Mouse (Mus musculus) cerebellum, adult (tissue): ENCODE measurements around the gene Snrpd3.
"Not testable (repeated sequence)": the region's sequence is repeated elsewhere in the genome, so short reads cannot be mapped to it uniquely, and the experiment has no call there.

Experiments
- ATAC-seq: cut with Nextera tagmentation; 2 replicates; pipeline ENCODE4 v1.9.2; 2017; ENCODE audit warnings: mild to moderate bottlenecking, moderate library complexity, mixed read lengths; ENCODE audit not compliant: insufficient number of reproducible peaks, low FRiP score, low TSS enrichment

Gene Snrpd3

DNA sequence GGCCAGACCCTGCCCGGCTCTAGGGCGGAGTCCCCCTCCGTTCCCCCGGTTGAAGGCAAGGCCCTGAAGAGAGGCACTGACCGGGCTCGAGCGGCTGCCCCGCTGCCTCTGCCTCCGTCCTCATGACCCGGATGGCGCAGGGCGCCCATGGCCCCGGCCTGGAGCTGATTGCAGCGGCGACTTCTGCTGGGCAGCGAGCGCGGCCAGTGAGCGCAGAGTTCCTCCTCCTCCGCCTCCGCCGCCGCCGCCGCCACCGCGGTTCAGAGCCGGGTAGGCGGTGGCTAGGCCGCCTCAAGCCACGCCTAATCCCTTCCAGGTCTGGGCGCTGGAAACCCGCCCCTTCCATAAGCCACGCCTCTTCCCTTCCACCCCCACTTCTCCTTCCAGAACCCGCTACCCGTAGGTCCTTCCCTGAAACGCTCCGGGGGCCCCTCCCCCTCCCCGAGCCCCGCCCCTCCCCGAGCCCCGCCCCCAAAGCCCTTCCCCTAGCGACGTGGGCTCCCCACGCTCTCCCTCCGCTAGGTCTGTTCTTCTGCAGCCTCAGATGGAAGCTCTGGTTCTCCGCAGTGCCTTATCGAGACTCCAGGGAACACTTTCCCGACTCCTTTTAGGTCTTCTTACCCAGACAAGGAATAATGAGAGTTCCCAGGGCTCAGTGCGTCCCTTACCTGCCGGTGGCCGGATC is at the start of gene Snrpd3:
TSS of gene Snrpd3 (plus strand) at position 479 of the 685 bp plus-strand sequence.
- ATAC-seq: peak; percentile 78

DNA sequence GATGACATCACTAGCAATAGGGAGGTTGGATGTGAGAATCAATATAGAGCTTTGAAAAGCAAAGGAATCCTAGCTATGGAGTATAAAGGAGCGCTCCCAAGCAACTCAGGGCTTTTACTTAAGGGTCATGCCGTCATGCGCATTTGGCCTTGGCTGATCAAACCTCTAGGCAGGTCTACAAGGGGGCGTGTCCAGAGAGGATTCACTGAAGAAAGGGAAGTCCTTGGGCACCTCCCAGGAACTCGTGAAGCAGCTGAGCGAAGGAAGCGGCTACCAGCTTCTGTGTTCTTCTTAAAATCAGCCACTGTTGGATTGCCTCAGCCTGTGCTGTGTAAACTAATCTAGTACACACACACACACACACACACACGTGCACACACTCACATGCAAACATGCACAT is 43.9 kb upstream of the Snrpd3 start:
- no peak for ATAC-seq

DNA sequence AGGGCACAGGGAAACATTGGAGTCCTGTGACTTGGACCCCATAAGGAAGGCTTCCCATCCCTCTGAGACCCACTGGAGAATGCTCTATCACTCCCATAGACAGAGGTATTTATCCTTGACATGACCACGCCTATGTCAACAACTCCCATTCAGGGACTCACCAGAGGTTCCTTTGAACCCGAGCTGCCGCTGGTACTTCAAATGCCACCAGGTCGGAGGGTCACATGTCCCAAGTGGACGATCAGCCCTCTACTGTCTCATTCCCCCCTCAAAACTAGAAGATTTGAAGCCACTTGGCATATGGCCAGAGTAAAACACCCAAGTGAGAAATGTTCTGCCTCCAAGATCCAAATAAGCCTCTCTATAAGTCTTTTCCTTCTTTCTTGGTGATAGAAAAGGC is 42.8 kb upstream of the Snrpd3 start:
- no peak for ATAC-seq

DNA sequence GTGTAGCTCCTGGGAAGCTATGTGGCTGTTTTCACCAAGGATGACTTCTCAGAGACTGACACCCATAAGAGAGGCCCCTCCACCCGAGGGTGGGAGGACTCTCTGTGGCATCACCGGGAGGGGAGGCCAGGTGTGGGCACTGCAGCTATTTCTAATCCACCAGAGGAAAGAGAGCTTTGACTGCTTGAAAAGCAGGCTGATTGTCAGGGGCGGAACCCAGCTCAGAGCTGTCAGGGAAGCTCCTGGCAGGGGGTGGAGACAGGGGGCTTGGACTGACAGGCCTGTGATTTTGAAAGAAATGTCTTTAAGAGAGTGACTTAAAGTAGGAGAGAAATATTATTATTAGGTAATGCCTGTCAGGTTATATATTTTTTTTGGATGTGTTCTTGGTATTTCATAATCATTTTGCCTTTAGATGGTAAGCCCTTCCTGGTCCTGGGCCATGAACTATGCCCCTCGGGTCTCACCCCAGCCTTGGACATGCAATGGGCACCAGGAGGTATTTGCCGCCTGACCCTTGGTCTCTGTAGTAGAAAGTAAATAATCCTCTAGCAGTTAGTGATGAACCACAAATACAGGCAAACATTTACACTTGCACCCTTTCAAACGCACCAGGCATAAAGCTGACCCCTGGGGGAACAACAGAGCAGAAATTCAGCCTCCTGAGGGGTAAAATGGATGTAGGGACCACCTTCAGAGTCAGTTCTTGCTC is 42.1 kb upstream of the Snrpd3 start:
- ATAC-seq: not testable (repeated sequence)

DNA sequence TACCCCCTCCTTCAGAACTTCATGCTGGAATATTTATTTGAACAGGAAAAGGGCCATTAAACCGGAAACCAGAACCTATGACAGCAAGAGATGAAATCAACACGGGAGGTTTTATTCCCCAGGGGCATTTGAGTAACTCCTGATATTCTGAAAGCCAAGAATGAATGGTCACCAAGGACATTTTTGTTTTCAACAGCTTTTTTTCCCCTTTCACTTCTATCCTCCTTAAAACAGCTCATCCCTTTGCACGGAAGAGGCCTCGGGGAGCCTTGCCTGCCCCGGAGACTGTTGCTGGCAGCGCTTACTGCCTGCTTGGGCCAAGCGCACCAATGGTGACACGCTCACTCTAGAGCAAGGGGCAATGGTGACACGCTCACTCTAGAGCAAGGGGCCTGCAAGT is 40.3 kb upstream of the Snrpd3 start:
- no peak for ATAC-seq

DNA sequence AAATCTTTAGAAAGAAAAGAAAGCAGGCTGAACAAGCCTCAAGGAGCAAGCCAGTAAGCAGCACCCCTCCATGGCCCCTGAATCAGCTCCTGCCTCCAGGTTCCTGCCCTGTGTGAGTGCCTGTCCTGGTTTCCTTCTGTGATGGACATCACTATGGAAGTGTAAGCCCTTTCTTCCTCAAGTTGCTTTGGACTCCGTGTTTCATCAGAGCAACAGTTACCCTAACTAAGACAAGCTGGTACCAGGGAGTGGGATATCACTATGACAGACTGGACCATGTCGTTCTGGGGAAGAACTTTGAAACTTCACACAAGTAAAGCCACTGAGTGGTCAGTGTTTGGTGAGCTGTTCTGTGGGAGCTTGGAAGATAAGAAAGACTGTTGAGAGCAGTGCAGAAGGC is 37.4 kb upstream of the Snrpd3 start:
- no peak for ATAC-seq

DNA sequence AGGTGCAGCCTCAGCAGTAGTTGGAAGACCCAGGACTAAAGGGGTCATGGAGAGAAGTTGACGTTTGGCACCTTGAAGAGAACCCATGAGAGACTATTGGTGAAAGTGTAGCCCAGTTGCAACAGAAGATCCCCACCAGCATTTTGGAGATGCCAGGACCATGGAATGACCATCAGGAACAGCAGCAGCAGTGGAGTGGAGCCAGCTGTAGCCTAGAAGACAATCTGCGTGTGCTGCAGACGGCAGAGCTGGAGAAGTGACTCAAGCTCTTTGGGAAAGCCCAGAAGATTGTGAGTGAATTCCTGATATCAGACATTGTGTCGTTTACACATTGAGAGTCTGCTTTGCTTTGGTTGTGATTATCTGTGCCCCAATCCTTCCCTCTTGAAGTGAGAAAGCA is 35.6 kb upstream of the Snrpd3 start:
- no peak for ATAC-seq

DNA sequence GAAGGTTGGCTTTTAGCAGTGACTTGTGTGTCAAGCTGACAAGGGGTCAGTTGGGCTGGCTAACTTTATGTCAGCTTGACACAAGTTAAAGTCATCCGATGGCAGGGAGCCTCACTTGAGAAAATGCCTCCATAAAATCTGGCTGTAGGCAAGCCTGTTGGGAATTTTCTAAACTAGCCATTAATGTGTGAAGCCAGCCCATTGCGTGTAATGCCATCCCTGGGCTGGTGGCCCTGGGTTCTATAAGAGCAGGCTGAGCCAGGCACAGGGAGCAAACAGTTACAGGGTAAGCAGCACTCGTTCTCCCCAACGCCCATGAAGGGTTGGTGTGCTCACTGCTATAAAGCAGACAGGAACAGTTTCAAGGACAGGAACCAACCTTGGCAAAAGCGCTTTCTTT is 35.1 kb upstream of the Snrpd3 start:
- no peak for ATAC-seq

DNA sequence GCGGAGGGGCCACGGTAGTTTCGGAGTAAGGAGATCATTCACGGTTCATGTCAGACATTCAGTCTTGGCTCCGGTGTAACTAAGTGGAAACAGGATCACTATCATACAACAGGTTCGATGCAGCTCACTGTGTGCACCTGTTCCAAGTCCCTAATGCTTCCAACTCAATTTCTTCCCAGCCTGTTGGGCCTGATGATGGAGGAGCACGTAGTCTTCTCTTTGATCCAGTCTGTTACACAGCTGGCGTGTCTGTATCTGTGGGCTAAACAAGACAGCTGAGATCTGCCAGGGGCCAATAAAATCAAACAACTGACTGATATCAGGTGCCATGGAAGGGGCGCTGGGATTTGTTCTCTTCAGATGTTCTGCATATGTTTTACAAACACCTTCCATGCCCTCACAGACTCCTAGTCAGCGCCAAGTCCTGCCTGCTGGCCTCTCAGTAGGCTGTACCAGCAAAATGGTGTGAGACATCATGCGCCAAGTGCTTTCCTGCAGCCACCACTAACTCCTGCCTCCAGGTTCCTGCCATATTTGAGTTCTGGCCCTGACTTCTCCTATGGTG is 34.4 kb upstream of the Snrpd3 start:
- ATAC-seq: no peak

DNA sequence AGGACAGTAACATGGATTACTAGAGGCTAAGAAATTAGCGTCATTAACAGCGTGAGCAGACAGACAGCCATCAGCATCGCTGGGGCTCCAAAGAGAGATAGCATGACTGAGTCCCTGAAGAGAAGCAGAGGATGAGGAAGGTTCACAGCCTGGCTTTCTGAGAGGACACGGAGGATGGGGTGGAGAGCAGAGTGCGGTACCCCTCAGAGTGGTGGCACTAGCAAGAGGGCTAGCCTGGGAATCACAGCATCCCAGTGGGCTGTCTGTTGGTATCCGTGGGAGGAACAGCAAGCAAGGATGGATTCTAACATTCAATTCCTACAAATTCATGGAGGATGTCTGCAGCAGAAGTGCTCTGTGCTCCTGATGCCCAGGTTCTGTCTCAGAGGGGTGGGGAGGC is 33.3 kb upstream of the Snrpd3 start:
- ATAC-seq: no peak

DNA sequence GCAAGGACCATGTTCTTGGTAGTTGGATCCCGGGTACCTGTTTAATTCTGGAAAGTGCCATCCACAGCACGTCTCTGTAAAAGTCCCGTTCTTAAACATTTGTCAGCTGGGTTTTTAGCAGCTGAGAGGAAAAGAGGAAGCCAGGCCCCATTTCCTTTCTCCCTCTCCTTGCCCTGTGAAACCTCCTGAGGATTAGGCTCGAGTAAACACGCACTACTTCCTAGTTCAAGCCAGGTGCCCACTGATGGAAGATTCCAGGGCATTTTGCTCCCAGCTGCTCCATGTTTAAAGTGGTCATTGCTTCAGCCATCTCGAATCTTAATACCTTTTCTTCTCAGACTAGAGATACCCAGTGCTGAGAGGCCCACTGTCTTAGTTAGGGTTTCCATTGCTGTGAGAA is 32.6 kb upstream of the Snrpd3 start:
- ATAC-seq: no peak

DNA sequence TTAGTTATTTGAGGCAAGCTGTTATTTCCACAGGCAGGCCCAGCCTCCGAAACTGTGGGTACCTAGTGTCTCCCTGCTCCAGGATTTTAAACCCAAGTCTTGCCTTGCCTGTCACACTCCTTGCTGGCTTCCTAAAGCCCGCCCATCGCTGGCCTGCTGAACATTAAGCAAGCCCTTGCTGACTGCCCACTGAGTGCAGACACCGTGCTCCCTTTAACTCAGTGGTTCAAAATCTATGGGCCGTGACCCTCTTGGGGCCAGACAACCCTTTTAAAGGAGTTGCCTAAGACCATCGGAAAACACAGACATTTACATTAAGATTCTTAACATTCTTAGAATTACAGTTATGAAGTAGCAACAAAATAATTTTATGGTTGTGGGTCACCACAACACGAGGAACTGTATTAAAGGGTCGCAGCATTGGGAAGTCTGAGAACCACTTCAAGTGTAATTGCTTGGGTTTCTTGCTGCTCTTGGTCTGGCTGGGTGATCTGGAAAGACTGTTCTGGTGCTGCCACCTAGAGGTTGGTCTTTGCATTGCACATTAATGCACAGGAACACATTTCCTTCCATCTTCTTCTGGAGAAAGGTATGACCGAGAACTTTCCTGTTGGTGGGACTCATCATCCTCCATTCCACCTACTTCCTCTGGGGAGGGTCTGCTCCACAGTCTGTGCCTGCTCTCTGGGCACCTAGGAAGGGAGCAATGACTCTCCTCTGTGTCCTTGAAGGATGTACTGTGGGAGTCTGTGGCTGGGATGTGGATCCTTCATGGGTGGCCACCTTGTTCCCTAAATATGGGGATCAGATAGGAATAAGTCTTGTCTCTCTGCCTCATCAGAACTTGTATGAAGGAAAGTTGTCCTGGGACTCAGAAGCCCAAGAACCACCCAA is 31.0 kb upstream of the Snrpd3 start:
- ATAC-seq: peak; percentile 72; the same call in 1 of the 2 replicates

DNA sequence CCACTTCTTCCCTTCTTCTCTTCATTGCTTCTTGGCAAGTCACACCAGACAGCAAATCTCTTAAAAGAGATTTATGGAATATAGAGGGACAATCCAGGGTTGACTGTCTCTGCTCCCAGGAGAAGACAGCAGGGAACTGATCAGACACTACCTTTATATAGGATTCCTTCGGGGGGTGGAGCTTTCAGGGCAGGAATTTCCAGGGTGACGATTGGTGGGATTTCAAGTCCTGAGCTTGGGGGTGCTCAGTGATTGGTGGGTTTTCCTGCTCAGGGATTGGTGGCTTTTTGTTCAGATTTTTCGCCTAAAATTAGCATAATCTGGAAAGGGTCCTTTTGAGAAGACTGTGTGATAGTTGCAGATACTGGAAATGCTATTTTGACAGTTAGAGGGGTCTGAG is 30.2 kb upstream of the Snrpd3 start:
- no peak for ATAC-seq

DNA sequence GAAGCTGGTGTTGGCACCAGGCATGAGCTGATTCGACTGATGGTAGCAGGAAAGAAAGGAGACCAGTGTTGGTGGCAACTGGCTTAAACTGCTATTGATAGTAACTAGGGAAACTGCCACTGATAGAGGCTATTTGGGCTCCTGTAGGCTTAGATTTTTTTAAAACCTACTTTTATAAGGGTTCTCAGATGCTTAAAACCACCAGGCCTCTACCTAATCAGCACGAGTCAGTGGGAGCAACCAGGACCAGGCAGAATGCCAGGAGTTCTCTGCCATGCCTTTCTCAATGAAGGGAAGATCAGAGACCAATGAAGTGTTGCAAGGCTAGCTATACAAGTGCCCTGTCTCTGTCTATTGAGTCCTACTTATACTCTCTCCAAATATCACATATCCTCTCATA is 27.8 kb upstream of the Snrpd3 start:
- no peak for ATAC-seq

DNA sequence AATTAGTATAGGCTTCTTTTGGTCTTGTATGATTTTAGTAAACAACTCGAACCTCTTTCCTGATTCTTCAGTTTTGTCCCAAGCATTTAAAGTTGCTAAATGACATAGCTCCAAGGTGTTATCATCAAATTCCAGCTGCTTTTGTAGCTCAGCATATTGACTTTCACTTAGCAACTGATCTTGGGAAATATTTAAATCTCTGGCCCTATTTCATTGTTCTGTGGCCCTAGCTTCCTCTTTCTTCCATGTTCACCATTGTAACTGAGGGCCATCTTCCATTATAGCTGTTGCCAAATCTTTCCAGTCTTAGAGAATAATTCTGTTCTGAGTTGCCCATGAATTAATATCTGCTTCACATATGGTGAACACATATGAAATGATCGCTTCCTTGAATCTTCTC is 26.6 kb upstream of the Snrpd3 start:
- no peak for ATAC-seq

DNA sequence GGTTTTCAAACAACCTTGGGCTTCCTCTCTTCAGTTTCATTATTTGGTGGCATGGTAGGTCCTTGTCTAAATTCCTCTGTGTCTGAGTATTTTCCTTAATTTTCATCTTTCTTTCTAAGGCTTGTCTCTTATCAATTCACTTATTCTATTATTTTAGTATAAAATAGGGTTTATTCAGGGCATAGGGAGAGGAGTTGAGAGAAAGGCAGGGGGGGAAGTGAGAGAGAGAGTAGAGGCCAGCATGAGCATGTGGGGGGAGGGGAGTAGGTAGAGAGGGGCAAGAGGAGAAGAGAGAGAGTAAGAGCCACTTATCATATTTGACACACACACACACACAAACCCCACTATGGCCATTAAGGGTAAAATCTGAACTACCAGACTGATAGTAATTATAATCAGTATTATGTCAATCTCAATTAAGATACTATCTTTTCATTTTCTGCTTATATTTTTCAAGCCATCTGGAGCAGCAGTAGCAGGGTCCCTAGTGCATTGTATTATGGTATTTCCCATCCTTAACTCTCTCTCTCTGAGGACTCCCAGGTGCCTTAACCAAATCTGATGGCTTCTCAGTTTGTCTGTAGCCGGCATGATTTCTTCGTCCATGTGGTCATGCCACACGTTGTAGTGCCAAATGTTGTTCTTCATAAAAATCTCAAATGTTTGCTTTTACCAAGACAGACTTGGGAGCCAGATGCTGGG is 26.0 kb upstream of the Snrpd3 start:
- no peak for ATAC-seq

DNA sequence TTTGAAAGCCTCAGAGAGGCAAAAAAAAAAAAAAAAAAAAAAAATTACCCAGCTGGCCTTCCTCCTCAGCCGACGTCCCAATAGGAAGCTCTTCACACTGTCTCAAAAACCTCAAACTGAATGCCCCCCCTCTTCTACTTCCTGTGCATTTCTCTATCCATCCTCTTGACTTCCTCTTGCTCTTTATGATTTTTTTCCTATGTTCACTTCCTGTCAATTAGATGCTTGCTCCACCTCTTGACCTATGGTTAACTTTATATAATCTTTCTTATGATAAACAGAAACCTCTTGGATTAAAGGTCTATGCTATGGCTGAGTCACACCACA is 25.5 kb upstream of the Snrpd3 start:
- no peak for ATAC-seq

DNA sequence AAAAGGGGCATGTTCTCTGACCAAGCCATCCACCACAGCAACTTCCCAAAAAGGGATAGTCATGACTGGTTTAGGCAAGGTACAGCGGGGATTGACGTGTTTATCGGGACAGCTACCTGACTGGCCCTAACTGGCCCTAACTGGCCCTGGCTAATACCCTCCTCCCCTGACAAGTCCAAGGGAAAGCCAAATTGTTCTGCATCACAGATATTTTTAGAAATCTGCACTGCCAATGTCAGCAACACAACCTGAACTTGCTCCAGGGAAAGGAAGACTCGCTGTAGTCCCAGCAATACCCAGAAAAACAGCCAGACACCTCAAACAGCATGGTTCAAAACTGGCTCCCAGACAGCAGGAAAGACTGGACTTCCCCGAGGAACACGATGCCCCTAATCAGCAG is 22.0 kb upstream of the Snrpd3 start:
- no peak for ATAC-seq

DNA sequence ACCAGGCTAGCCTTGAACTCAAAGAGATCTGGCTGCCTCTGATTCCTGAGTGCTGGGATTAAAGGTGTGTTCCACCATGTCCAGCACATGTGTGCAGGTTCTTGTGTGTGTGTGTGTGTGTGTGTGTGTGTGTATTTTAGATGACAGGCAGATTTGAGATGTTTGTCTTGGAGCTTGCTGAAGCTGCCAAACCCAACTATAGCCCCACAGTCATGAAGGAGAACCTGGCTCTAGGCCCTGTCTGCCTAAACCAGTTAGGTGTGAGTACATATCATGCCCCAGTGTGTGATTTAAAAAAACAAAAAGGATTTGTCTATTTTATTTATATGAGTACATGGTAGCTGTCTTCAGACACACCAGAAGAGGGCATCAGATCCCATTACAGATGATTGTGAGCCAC is 21.4 kb upstream of the Snrpd3 start:
- ATAC-seq: no peak

DNA sequence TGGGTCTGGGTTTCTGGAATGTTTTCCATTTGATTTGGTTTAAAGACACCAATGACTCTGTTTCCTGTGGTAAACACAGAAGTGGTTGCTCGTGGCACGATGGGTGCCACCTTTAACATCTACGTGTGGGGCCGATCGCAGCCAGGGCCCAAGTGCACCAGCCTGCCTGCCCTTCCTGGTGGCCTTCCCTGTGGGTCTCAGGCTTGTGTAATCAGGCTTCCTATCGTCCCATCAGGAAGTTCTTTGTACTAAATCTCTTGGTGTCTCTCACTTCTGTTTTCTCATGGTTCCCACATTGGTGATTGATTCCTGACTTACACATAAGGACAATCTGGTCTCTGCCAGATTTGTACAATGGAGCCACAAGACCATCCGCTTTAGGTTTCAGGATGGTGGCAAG is 18.1 kb upstream of the Snrpd3 start:
- not testable (repeated sequence) for ATAC-seq
